Mouse (Mus musculus) liver, embryonic 16.5 days (tissue): ENCODE data around the gene Htra3. TPM values are rescaled to one million over a fixed set of nuclear protein-coding genes. Genes with fewer than 3 reads are reported as not detected.

Source experiments
- ATAC-seq: fragments of 200-750 bp; cut with Nextera tagmentation; 2 replicates; pipeline ENCODE4 v1.8.0; 2017; ENCODE audit warnings: low read depth, mild to moderate bottlenecking, moderate number of reproducible peaks, moderate library complexity
- H3K27ac ChIP-seq: fragments of 300-500 bp; sonication (generic); 2 replicates; pipeline ENCODE4 v1.5.1; 2014; ENCODE audit warnings: mild to moderate bottlenecking, low read length
- H3K27me3 ChIP-seq: fragments of 300-500 bp; sonication (generic); 2 replicates; pipeline ENCODE4 v1.6.1; 2014; ENCODE audit warnings: low read depth, low read length, mixed read lengths; ENCODE audit not compliant: control insufficient read depth, insufficient read depth
- H3K36me3 ChIP-seq: fragments of 300-500 bp; sonication (generic); 2 replicates; pipeline ENCODE4 v1.6.1; 2014; ENCODE audit warnings: mild to moderate bottlenecking; ENCODE audit not compliant: control insufficient read depth, insufficient read depth
- H3K4me1 ChIP-seq: fragments of 300-500 bp; sonication (generic); 2 replicates; pipeline ENCODE4 v1.6.1; 2014; ENCODE audit warnings: low read depth, low read length, mixed read lengths; ENCODE audit not compliant: control insufficient read depth
- H3K4me2 ChIP-seq: fragments of 300-500 bp; sonication (generic); 2 replicates; pipeline ENCODE4 v1.6.1; 2014; ENCODE audit warnings: low read depth, low read length, mixed read lengths
- H3K4me3 ChIP-seq: fragments of 300-500 bp; sonication (generic); 2 replicates; pipeline ENCODE4 v1.5.1; 2014; ENCODE audit warnings: low read depth, mild to moderate bottlenecking, low read length
- H3K9ac ChIP-seq: fragments of 300-500 bp; sonication (generic); 2 replicates; pipeline ENCODE4 v1.6.1; 2014; ENCODE audit warnings: low read depth, low read length
- H3K9me3 ChIP-seq: fragments of 300-500 bp; sonication (generic); replicated peaks from 2 replicates; pipeline ENCODE4 v1.6.1; 2016; ENCODE audit warnings: low read length; ENCODE audit not compliant: control insufficient read depth
- WGBS: fragments of 180-500 bp; shearing (Covaris S2); extraction: QIAGEN DNeasy Blood & Tissue Kit; methylation state at CpG from one replicate; pipeline ENCODE4 v1.1.7; 2014; ENCODE audit not compliant: insufficient replicate concordance; 5-methylcytosine and 5-hydroxymethylcytosine counted together
- polyA plus RNA-seq: library from polyadenylated mRNA; unstranded; fragments of >200 nt; fragmentation: Nextera tagmentation; extraction: Ambion mirVana; gene quantifications from 2 replicates; pipeline ENCODE4 v1.2.1, GENCODE M21; 2015

The Htra3 gene
- polyA plus RNA-seq, 1 experiment from 2014 or later = 2.9 TPM

DNA sequence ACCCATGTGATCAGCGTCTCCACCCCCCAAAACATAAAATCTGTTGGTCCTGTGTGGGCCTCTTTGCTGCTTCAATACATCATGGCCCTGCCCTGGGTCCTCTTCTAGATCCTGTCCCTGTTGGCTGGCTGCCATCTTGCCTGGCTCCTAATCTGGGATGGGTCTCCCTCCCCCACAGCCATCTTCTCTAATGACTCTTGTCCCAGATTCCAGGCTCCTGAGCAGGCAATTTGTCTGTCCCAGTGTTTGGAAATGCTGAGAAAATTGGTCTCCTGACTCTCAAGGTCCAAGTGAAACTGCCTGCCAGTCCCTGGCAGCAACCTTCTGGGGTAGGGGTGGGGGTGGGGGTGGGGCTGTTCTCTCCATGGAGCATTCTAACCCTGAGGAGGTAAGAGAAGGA is 40.3 kb upstream of the Htra3 start:
- Histone ChIP-seq H3K27ac (no peak overlapping the region), H3K4me2 (no peak overlapping the region), H3K9me3 (no peaks in the 10 kb centered on the region), H3K9ac (no peak overlapping the region), H3K4me1 (no peaks in the 10 kb centered on the region), H3K27me3 (no peaks in the 10 kb centered on the region), H3K36me3 (no peaks in the 10 kb centered on the region), H3K4me3 (no peak overlapping the region)
- WGBS = 62% methylated on average over 1 of the region's 1 CpGs
- no peak for ATAC-seq

DNA sequence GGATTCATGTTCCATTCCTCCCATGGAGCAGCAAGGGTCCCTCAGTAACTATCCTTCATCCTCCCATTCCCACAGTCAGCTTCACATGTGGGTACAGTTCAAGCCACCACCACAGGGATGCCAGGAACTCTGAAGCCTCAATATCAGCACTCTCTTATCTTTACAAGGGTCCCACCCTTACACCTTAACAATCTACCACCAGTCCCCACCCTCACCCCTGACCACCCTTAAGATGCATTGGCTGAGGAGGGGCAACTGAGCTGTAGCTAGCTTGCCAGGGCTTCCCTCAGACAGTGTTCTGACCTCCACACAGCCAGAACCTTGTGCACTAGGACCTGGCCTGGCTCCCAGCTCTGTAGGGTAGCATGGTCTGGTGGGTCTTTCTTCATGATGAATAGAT is 39.8 kb upstream of the Htra3 start:
- no peaks in the 10 kb centered on the region for H3K4me1 ChIP-seq
- no peak overlapping the region for H3K4me2 ChIP-seq
- H3K36me3 ChIP-seq = no peaks in the 10 kb centered on the region
- no peak overlapping the region for H3K27ac ChIP-seq
- no peaks in the 10 kb centered on the region for H3K27me3 ChIP-seq
- no peak overlapping the region for H3K4me3 ChIP-seq
- H3K9ac ChIP-seq = no peak overlapping the region
- H3K9me3 ChIP-seq = no peaks in the 10 kb centered on the region
- ATAC-seq = no peak

DNA sequence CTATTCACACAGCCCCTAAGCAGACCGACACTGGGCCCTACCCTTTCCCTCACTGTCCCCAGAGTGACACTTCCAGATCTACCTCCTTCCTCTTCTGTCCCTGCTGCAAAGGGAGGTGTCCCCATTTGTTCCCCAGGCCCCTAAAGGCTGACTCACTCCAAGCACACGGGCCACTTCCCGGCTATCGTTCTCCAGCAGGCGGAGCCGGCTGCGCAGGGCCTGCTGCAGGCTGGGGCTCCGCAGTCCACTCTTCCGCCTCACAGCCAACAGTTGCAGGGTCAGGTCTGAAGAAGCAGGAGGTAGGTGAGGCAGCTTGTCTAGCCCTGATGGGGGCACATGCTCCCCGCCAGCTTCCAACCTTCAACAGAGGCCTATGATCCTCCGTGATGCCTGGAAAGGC is 39.2 kb upstream of the Htra3 start:
- Histone ChIP-seq H3K27me3 (no peaks in the 10 kb centered on the region), H3K9me3 (no peaks in the 10 kb centered on the region), H3K4me1 (no peaks in the 10 kb centered on the region), H3K27ac (no peak overlapping the region), H3K9ac (no peak overlapping the region), H3K4me2 (no peak overlapping the region), H3K4me3 (no peak overlapping the region), H3K36me3 (no peaks in the 10 kb centered on the region)
- ATAC-seq = no peak
- WGBS = 71% methylated on average over 11 of the region's 11 CpGs

DNA sequence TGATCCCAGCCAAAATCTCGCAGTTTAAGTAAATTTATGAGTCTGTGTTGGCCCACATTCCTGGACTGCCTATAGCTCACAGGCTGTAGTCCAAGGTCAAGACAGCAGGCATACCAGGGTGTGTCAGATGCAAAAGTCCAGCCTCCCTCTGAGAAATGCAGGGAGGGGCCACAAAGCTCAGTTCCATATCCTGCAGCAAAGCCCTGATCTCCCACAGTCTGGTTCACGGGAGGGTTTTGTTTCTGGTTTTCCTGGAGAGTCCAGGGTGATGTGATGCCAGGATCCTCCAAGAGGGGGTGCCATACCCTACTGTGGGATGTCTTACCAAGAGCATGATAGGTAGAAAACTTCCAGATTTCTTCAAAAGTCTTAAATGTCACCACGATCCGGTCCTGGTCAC is 38.4 kb upstream of the Htra3 start:
- no peaks in the 10 kb centered on the region for H3K4me1 ChIP-seq
- no peak overlapping the region for H3K4me3 ChIP-seq
- 46% methylated on average over 4 of the region's 4 CpGs for WGBS
- H3K9ac ChIP-seq = no peak overlapping the region
- no peaks in the 10 kb centered on the region for H3K9me3 ChIP-seq
- H3K4me2 ChIP-seq = no peak overlapping the region
- no peak for ATAC-seq
- H3K36me3 ChIP-seq = no peaks in the 10 kb centered on the region
- H3K27ac ChIP-seq = no peak overlapping the region
- no peaks in the 10 kb centered on the region for H3K27me3 ChIP-seq

DNA sequence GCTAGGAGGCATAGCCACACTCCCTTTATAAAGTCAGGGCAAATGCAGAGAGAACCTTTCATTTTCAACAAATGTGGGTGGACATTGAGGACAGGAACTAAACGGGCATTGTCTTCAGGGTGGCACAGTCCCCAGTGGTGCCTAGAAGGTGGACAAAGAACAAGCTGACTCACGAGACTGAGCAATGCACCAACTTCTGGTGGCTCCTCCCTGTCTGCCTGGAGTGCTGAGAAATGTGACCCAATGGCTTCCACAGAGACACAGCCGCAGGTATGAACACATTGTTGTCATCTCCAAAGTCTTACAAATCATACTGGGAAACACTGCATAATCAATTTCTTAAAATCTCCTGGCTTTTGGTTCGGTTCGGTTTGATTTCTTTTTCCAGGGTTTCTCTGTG is 37.9 kb upstream of the Htra3 start:
- Histone ChIP-seq H3K9ac (no peak overlapping the region), H3K4me2 (no peak overlapping the region), H3K9me3 (no peaks in the 10 kb centered on the region), H3K27me3 (no peaks in the 10 kb centered on the region), H3K4me3 (no peak overlapping the region), H3K27ac (no peak overlapping the region), H3K4me1 (no peaks in the 10 kb centered on the region), H3K36me3 (no peaks in the 10 kb centered on the region)
- WGBS = 48% methylated on average over 5 of the region's 5 CpGs
- no peak for ATAC-seq

DNA sequence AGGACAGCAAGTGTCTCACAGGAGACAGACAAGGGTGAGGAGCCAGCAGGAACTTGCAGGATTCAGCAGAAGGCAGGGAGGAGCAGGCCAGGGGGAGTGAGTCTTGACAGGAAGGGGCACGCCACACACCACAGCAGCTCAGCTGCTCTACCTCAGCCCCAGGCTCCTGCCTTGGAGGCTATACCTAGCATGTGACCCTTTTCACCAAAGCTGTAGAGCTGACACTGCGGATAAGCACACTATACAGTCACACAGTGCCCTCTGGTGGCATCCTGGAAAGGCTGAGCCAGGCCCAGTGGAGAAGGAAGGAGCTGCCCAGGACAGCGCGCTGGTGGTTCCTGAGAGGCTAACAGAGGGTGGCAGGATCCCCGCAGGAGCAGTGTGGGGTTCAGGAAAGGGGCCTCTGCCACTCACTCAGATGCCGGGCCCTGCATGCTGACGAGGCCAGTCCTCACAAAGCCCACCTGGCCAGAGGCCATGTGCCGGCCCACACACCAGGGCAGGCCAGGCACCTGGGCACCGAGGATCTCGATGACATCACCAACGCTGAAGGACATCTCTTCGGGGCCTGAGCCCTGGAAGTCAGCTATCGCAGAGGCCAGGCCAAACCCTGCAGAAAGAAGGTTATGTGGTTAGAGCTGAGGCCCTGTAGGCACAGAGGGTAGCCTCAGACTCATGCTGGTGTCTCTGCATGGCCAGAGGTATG is 34.2 kb upstream of the Htra3 start:
- peak; percentile 39; the same call in 1 of the 2 replicates for ATAC-seq
- H3K9ac ChIP-seq = no peak overlapping the region
- 48% methylated on average over 13 of the region's 13 CpGs for WGBS

DNA sequence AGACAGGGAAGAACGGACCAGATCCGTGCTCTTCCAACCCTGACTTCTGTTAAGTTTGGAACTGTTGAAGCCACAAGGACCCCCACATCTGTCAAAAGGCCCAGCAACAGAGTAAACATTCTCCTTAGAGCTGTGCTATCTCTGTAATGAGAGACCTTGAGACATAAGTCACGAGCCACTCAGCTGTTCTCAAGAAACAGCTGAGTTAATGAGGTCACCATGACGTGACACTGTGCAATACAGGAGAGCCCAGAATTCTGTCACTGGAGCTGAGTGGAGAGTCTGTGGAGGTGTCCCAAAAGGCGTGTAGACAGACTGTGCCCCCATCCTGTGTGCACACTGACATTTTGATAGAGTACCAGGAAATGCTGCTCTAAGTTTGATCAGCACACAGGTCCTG is 32.9 kb upstream of the Htra3 start:
- Histone ChIP-seq H3K4me3 (no peak overlapping the region), H3K27ac (no peak overlapping the region), H3K9me3 (no peaks in the 10 kb centered on the region), H3K36me3 (no peaks in the 10 kb centered on the region), H3K4me1 (no peaks in the 10 kb centered on the region), H3K4me2 (no peak overlapping the region), H3K9ac (no peak overlapping the region), H3K27me3 (no peaks in the 10 kb centered on the region)
- ATAC-seq = no peak
- 58% methylated on average over 5 of the region's 5 CpGs for WGBS

More for the DNA sequence above, 34.2 kb upstream of the Htra3 start:
- no peak overlapping the region for H3K27ac ChIP-seq
- no peaks in the 10 kb centered on the region for H3K9me3 ChIP-seq
- H3K4me1 ChIP-seq = no peaks in the 10 kb centered on the region
- no peak overlapping the region for H3K4me2 ChIP-seq
- no peaks in the 10 kb centered on the region for H3K36me3 ChIP-seq
- H3K27me3 ChIP-seq = no peaks in the 10 kb centered on the region
- H3K4me3 ChIP-seq = no peak overlapping the region

DNA sequence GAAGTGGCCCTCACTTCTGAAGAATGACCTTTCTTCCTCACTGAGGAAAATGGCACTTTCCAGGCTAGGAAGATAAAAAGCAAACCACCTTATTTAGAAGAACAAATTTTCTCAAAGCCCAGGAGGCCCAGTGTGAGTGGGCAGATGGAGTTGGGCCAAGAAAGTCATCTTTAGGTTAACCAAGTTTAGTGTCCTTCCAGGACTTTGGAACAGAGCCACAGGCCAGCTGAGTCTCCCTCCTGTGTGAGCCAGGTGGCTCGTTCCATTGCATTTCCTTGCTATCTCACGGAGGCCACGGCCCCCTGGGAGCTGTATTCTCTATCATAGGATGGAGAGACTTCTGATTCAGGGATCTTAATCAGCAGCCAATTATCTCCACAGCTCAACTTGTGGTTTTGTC is 31.3 kb upstream of the Htra3 start:
- 58% methylated on average over 3 of the region's 3 CpGs for WGBS
- Histone ChIP-seq H3K4me1 (no peaks in the 10 kb centered on the region), H3K36me3 (no peaks in the 10 kb centered on the region), H3K9ac (no peak overlapping the region), H3K9me3 (no peaks in the 10 kb centered on the region), H3K27ac (no peak overlapping the region), H3K4me3 (no peak overlapping the region), H3K27me3 (no peaks in the 10 kb centered on the region), H3K4me2 (no peak overlapping the region)
- ATAC-seq = no peak

DNA sequence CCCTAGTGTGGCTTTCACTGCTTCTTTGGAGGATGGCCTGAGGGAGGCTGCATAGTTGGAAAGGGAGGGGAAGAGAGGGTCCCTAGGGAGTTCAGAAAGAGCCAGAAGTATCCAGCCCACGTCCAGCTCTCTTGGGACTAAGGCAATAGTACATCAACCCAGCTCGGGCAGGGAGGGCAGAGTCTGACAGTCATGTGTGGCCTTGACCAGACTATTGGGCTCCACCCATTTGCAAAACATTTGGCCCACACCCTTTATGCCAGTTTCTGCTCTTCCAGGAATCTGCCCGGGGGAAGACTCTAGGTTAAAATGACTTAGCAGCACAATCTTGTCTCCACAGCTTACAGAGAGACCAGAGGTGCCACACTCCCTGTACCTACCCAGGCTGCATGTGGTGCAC is 30.9 kb upstream of the Htra3 start:
- Histone ChIP-seq H3K27ac (no peak overlapping the region), H3K4me1 (no peaks in the 10 kb centered on the region), H3K4me2 (no peak overlapping the region), H3K9ac (no peak overlapping the region), H3K36me3 (no peaks in the 10 kb centered on the region), H3K4me3 (no peak overlapping the region), H3K27me3 (no peaks in the 10 kb centered on the region), H3K9me3 (no peaks in the 10 kb centered on the region)
- 48% methylated on average over 3 of the region's 3 CpGs for WGBS
- no peak for ATAC-seq
